Comparison of ENCODE assay signal across 21 mouse cellular contexts in the genomic region with DNA sequence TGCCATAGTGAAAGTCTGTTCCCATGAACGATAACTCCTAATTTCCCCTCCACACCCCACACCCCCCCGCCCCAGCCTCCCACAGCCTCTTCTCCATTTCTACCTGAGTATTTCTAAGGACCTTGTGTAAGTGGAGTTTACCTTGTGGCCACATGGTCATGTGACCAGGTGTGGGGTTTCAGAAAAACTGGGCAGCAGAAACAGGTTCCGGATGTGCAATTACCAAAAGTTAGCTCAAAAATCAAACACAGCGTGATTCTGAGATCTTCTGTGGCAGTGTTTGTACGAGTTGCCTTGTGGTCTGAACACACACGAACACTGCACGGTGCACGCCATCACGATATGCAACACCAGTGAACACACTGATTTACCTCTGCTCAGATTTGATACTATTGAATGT. TPM values are rescaled to one million over a fixed set of nuclear protein-coding genes. Genes with fewer than 3 reads are reported as not detected.
DNase-seq lines count a peak whose midpoint lies in the region; TF ChIP-seq lines count a peak whose summit lies in the region.
"Had no signal": no experiment of that assay in that cellular context is flagged by ENCODE, and none has a peak within 500 bp of the region (broad histone marks: within the 10 kb centered on the region; RNA-seq: fewer than 3 reads in every experiment).

No protein-coding gene starts in this region.

- H3K9ac ChIP-seq in CH12.LX (ENCODE audit: insufficient read depth, low read depth) (no peak overlapping the region), MEL (ENCODE audit: control insufficient read depth, low read depth, low read length, poor library complexity, severe bottlenecking) (no peak overlapping the region)
- no peak overlapping the region for H3K9ac ChIP-seq in heart, adult 2 months (ENCODE audit: low read depth, low read length)
- H3K9ac ChIP-seq: embryonic facial prominence, embryonic 15.5 days; forebrain, embryonic 15.5 days; heart, embryonic 12.5 days; hindbrain, embryonic 14.5 days had no signal

- TF ChIP-seq EP300 in CH12.LX (IDR thresholded peaks at IDR 0.05; ENCODE audit: low read length): no peak
- no peak for TF ChIP-seq EP300 in MEL (IDR thresholded peaks at IDR 0.05; ENCODE audit: low read depth in 1 of 2, low read length in 2 of 2)
- TF ChIP-seq EP300 in heart, adult 2 months (IDR thresholded peaks at IDR 0.05; ENCODE audit: insufficient read depth, low read depth, low read length): no peak

- dilution Hi-C loops in CH12.LX (cut with MboI; ENCODE audit: extremely low pct_ligation_motif_present, extremely low pct_unique_long_range_greater_than_20kb, low sequenced_read_pairs): no loop called here

- H3K9me3 ChIP-seq in CH12.LX (replicated peaks; ENCODE audit: low read length): peaks cover 2% of the 10 kb centered on the region
- no peaks in the 10 kb centered on the region for H3K9me3 ChIP-seq in MEL (replicated peaks; ENCODE audit: insufficient read depth, low read length)
- H3K9me3 ChIP-seq: embryonic facial prominence, embryonic 15.5 days; forebrain, embryonic 10.5 days; forebrain, embryonic 15.5 days; G1E; heart, embryonic 12.5 days; hindbrain, embryonic 10.5 days had no signal

- no peaks in the 10 kb centered on the region for H3K36me3 ChIP-seq in CH12.LX (replicated peaks in 1 of 2; ENCODE audit: control insufficient read depth in 1 of 2, insufficient read depth in 1 of 2, low read length in 1 of 2)
- peaks cover 0 to 3% of the 10 kb centered on the region in 2 experiments; a peak in 1 of 4 replicates for H3K36me3 ChIP-seq in MEL (ENCODE audit: control insufficient read depth in 1 of 2, insufficient read depth in 2 of 2, low read length in 2 of 2)
- H3K36me3 ChIP-seq in heart, adult 2 months (ENCODE audit: control insufficient read depth, insufficient read depth, low read length): no peaks in the 10 kb centered on the region
- H3K36me3 ChIP-seq: embryonic facial prominence, embryonic 15.5 days; forebrain, embryonic 10.5 days; forebrain, embryonic 15.5 days; G1E; heart, embryonic 12.5 days; hindbrain, embryonic 10.5 days had no signal

- TF ChIP-seq CTCF in CH12.LX (conservative IDR thresholded peaks at IDR 0.05 in 1 of 2, IDR thresholded peaks at IDR 0.05 in 1 of 2; ENCODE audit: low read depth in 2 of 2, low read length in 2 of 2) (no peak), MEL (IDR thresholded peaks at IDR 0.05 in 2 of 3, conservative IDR thresholded peaks at IDR 0.05 in 1 of 3; ENCODE audit: control insufficient read depth in 1 of 3, insufficient read depth in 1 of 3, low read depth in 2 of 3, low read length in 3 of 3, poor library complexity in 1 of 3, severe bottlenecking in 1 of 3) (no peak)
- no peak for TF ChIP-seq CTCF in heart, adult 2 months (IDR thresholded peaks at IDR 0.05)

- H3K4me2 ChIP-seq in CH12.LX (ENCODE audit: insufficient read depth, low read depth, poor library complexity, severe bottlenecking): no peak overlapping the region

- TF ChIP-seq POLR2A in CH12.LX (IDR thresholded peaks at IDR 0.05; ENCODE audit: low read depth, low read length): no peak
- no peak for TF ChIP-seq POLR2A in MEL (IDR thresholded peaks at IDR 0.05; ENCODE audit: control insufficient read depth in 1 of 2, insufficient read depth in 1 of 2, low read depth in 1 of 2, low read length in 2 of 2, poor library complexity in 1 of 2)
- no peak for TF ChIP-seq POLR2A in heart, adult 2 months (IDR thresholded peaks at IDR 0.05; ENCODE audit: insufficient read depth, low read depth, low read length)

- H3K4me3 ChIP-seq in CH12.LX (replicated peaks in 1 of 3; ENCODE audit: low read depth in 2 of 3, low read length in 2 of 3, poor library complexity in 1 of 3) (no peak overlapping the region), MEL (ENCODE audit: control insufficient read depth in 1 of 2, insufficient read depth in 1 of 2, low read depth in 2 of 2, low read length in 2 of 2) (no peak overlapping the region)
- H3K4me3 ChIP-seq in heart, adult 2 months: no peak overlapping the region
- H3K4me3 ChIP-seq: embryonic facial prominence, embryonic 15.5 days; erythroblast, embryonic 14.5 days; forebrain, embryonic 15.5 days; heart, embryonic 12.5 days; hindbrain, embryonic 10.5 days had no signal

- no peak overlapping the region for H3K27ac ChIP-seq in CH12.LX (ENCODE audit: insufficient read depth, low read depth)
- H3K27ac ChIP-seq in MEL (ENCODE audit: control insufficient read depth, low read depth, low read length): no peak overlapping the region
- H3K27ac ChIP-seq in heart, adult 2 months: no peak overlapping the region
- H3K27ac ChIP-seq: embryonic facial prominence, embryonic 15.5 days; forebrain, embryonic 10.5 days; forebrain, embryonic 15.5 days; hindbrain, embryonic 10.5 days; hindbrain, embryonic 14.5 days had no signal

- WGBS in heart, adult 2 months: 96% methylated on average over 9 of the region's 9 CpGs

- H3K79me2 ChIP-seq in CH12.LX (replicated peaks; ENCODE audit: control insufficient read depth, extremely low read depth, insufficient read depth, poor library complexity, severe bottlenecking) (no peaks in the 10 kb centered on the region), MEL (ENCODE audit: control insufficient read depth, insufficient read depth, low read length, poor library complexity) (no peaks in the 10 kb centered on the region)
- no peaks in the 10 kb centered on the region for H3K79me2 ChIP-seq in heart, adult 2 months (replicated peaks; ENCODE audit: control insufficient read depth, insufficient read depth, low read length)

- H3K4me1 ChIP-seq in CH12.LX (ENCODE audit: control insufficient read depth in 1 of 2, insufficient read depth in 2 of 2) (peaks cover 8 to 26% of the 10 kb centered on the region in 2 experiments; a peak in 3 of 4 replicates), MEL (ENCODE audit: control insufficient read depth in 1 of 2, insufficient read depth in 2 of 2, low read length in 2 of 2) (peaks cover 0 to 7% of the 10 kb centered on the region in 2 experiments; a peak in 3 of 4 replicates)
- peaks cover 4% of the 10 kb centered on the region for H3K4me1 ChIP-seq in heart, adult 2 months (ENCODE audit: control insufficient read depth, insufficient read depth, low read length)

- in situ Hi-C loops in CH12.LX (cut with MboI; ENCODE audit: low pct_ligation_motif_present, low pct_unique_long_range_greater_than_20kb, low sequenced_read_pairs): loop anchor here (5.0 to 25.0 kb wide), 2 partner anchors 80 to 325 kb away; a partner anchor contains a TSS

- intact Hi-C loops in heart, adult 2 months (cut with DNase I): no loop called here

- no peak for TF ChIP-seq RAD21 in CH12.LX (IDR thresholded peaks at IDR 0.05; ENCODE audit: low read depth, low read length)
- TF ChIP-seq RAD21 in MEL (IDR thresholded peaks at IDR 0.05; ENCODE audit: low read depth, low read length): no peak

- H3K27me3 ChIP-seq in CH12.LX (replicated peaks): no peaks in the 10 kb centered on the region
- no peaks in the 10 kb centered on the region for H3K27me3 ChIP-seq in MEL (ENCODE audit: control insufficient read depth in 1 of 2, insufficient read depth in 2 of 2, low read length in 2 of 2)
- H3K27me3 ChIP-seq in heart, adult 2 months (ENCODE audit: control insufficient read depth, insufficient read depth, low read length): no peaks in the 10 kb centered on the region
- H3K27me3 ChIP-seq: embryonic facial prominence, embryonic 15.5 days; forebrain, embryonic 15.5 days; heart, embryonic 12.5 days had no signal

- peak; percentile 37 to 53 for DNase-seq in lung, adult 18-20 months
- no peak for DNase-seq in lung, postnatal 14 days
- DNase-seq in CH12.LX (ENCODE audit: extremely low read depth): no peak
- DNase-seq in MEL (ENCODE audit: low read depth, low spot score): no peak
- peak; percentile 57 for DNase-seq in lung, postnatal 36 days
- DNase-seq in spleen, postnatal 10 days (ENCODE audit: low spot score in 2 of 2): no peak
- no peak for DNase-seq in heart, adult 2 months
- DNase-seq: adrenal gland, postnatal 10 days; cerebellum, adult 11 months; cerebellum, adult 8-10 months; cerebellum, postnatal 25 days; gastrocnemius, postnatal 36 days; heart, adult 18-20 months had no signal

TF ChIP-seq in CH12.LX, 34 proteins besides CTCF, POLR2A, EP300 and RAD21:
- no peak for TF ChIP-seq MAZ (IDR thresholded peaks at IDR 0.05; ENCODE audit: low read depth, low read length)
- peak; percentile 30 for TF ChIP-seq USF1 (IDR thresholded peaks at IDR 0.05; ENCODE audit: low read depth, low read length)
TF ChIP-seq in CH12.LX: peak in this region for 1.

TF ChIP-seq in MEL, 35 proteins besides CTCF, POLR2A, EP300 and RAD21:
- no peak for TF ChIP-seq BHLHE40 (IDR thresholded peaks at IDR 0.05; ENCODE audit: borderline replicate concordance, low read depth, low read length)
- TF ChIP-seq USF1 (IDR thresholded peaks at IDR 0.05; ENCODE audit: low read depth, low read length): 0 out of 2 replicates have a peak, but pooled peaks have one; percentile 12

RNA-seq across cellular contexts. Expression of a gene that starts 17.5 kb away (rescaled TPM):
- total RNA-seq in CH12.LX (2012; rRNA removed): 0.04 TPM in 1 of 2 replicates, not detected in the other
- not detected in 2 replicates for total RNA-seq in CH12.LX (2014; rRNA removed)
- not detected in 2 replicates for polyA plus RNA-seq in CH12.LX (2012; ENCODE audit: insufficient read length, low read depth)
- 0.12 and 0.29 TPM in 2 replicates for total RNA-seq in MEL (2012; rRNA removed)
- not detected for polyA plus RNA-seq in MEL (2012; ENCODE audit: insufficient read depth in 1 of 2, insufficient read length in 2 of 2, low read depth in 1 of 2, low replicate concordance in 2 of 2, missing spikeins in 1 of 2)
- not detected for total RNA-seq in heart, adult 2 months (2021)
- 0.04 TPM in 1 of 2 replicates, not detected in the other for polyA plus RNA-seq in heart, adult 2 months (2012; rRNA removed)
- polyA plus RNA-seq: erythroblast, embryonic 14.5 days; G1E had no signal

RNA-seq across cellular contexts. Expression of a gene that starts 33.1 kb away (rescaled TPM):
- total RNA-seq in CH12.LX (2012; rRNA removed) (18.3 and 19.2 TPM in 2 replicates), CH12.LX (2014; rRNA removed) (18.8 and 21.8 TPM in 2 replicates), MEL (2012; rRNA removed) (5.2 and 7.8 TPM in 2 replicates)
- polyA plus RNA-seq in CH12.LX (2012; ENCODE audit: insufficient read length, low read depth) (88.7 and 95.0 TPM in 2 replicates), MEL (2012; ENCODE audit: insufficient read depth in 1 of 2, insufficient read length in 2 of 2, low read depth in 1 of 2, low replicate concordance in 2 of 2, missing spikeins in 1 of 2) (10 to 100 TPM; 27.1 to 83.9 TPM)
- total RNA-seq in heart, adult 2 months (2021): 10 to 100 TPM; 12.9 to 17.0 TPM
- polyA plus RNA-seq in heart, adult 2 months (2012; rRNA removed): 6.0 and 6.6 TPM in 2 replicates

Comparison
In these comparisons a context has a peak if more than half of its experiments do, and no peak if none do; other contexts are left out.
1. DNase-seq: peak in lung, adult 18-20 months (2 of 2) and lung, postnatal 36 days (single experiment); none in lung, postnatal 14 days (single experiment), CH12.LX (single experiment), MEL (single experiment), spleen, postnatal 10 days (0 of 2) and heart, adult 2 months (0 of 2).